Mouse (Mus musculus): ENCODE measurements at regions not wholly inside any gene's neighbourhood (a gene's known extent, or its start where the extent isn't known, plus 50 kb on each side); places are given as distances from the start of the nearest gene placed in this dataset.

GRCm38 (mm10) chr15:33825435-33826088 lies 532.1 kb downstream of the 9430069I07Rik start:
- H3K4me3 ChIP-seq (ENCODE audit: low read depth, low read length): no peak overlapping the region
- no peak for TF ChIP-seq EP300 (optimal IDR thresholded peaks at IDR 0.05)
- no peak for TF ChIP-seq CTCF (IDR thresholded peaks at IDR 0.05; ENCODE audit: low read depth)
- H3K9me3 ChIP-seq (ENCODE audit: control insufficient read depth, low read length): no peaks in the 10 kb centered on the region
- H3K36me3 ChIP-seq (ENCODE audit: control insufficient read depth, insufficient read depth, low read length): no peaks in the 10 kb centered on the region
- DNase-seq (ENCODE audit: low spot score) (no peak), ATAC-seq (ENCODE audit: low FRiP score, low TSS enrichment) (no peak)
- no peak overlapping the region for H3K27ac ChIP-seq (replicated peaks)
- H3K4me1 ChIP-seq (replicated peaks; ENCODE audit: control insufficient read depth, insufficient read depth): no peaks in the 10 kb centered on the region
- WGBS: 84% methylated on average over 1 of the region's 1 CpGs
- no peak overlapping the region for H3K4me2 ChIP-seq (replicated peaks; ENCODE audit: low read depth)
- no peaks in the 10 kb centered on the region for H3K27me3 ChIP-seq (ENCODE audit: control insufficient read depth, insufficient read depth, low read length)
- no peak overlapping the region for H3K9ac ChIP-seq (ENCODE audit: low read length)

- Histone ChIP-seq H3K4me2 (replicated peaks; ENCODE audit: low read depth) (no peak overlapping the region), H3K9me3 (ENCODE audit: control insufficient read depth, low read length) (no peaks in the 10 kb centered on the region), H3K27me3 (ENCODE audit: control insufficient read depth, insufficient read depth, low read length) (no peaks in the 10 kb centered on the region), H3K9ac (ENCODE audit: low read length) (no peak overlapping the region), H3K4me1 (replicated peaks; ENCODE audit: control insufficient read depth, insufficient read depth) (no peaks in the 10 kb centered on the region), H3K36me3 (ENCODE audit: control insufficient read depth, insufficient read depth, low read length) (no peaks in the 10 kb centered on the region), H3K4me3 (ENCODE audit: low read depth, low read length) (no peak overlapping the region), H3K27ac (replicated peaks) (no peak overlapping the region)
- ATAC-seq (ENCODE audit: low FRiP score, low TSS enrichment): no peak
- no peak for TF ChIP-seq EP300 (optimal IDR thresholded peaks at IDR 0.05)
- no peak for TF ChIP-seq CTCF (IDR thresholded peaks at IDR 0.05; ENCODE audit: low read depth)
- no peak for DNase-seq (ENCODE audit: low spot score)
- WGBS: 90% methylated on average over 3 of the region's 3 CpGs
Measured at GRCm38 (mm10) chr15:33824826-33825225, 532.8 kb downstream of the 9430069I07Rik start.

GRCm38 (mm10) chr15:33780960-33781359 lies 576.7 kb downstream of the 9430069I07Rik start:
- DNase-seq (ENCODE audit: low spot score) (no peak), ATAC-seq (ENCODE audit: low FRiP score, low TSS enrichment) (no peak)
- Histone ChIP-seq H3K9ac (ENCODE audit: low read length) (no peak overlapping the region), H3K36me3 (ENCODE audit: control insufficient read depth, insufficient read depth, low read length) (no peaks in the 10 kb centered on the region), H3K4me3 (ENCODE audit: low read depth, low read length) (no peak overlapping the region), H3K4me2 (replicated peaks; ENCODE audit: low read depth) (no peak overlapping the region), H3K27ac (replicated peaks) (no peak overlapping the region), H3K4me1 (replicated peaks; ENCODE audit: control insufficient read depth, insufficient read depth) (no peaks in the 10 kb centered on the region), H3K27me3 (ENCODE audit: control insufficient read depth, insufficient read depth, low read length) (no peaks in the 10 kb centered on the region), H3K9me3 (ENCODE audit: control insufficient read depth, low read length) (no peaks in the 10 kb centered on the region)
- 83% methylated on average over 2 of the region's 2 CpGs for WGBS
- TF ChIP-seq CTCF (IDR thresholded peaks at IDR 0.05; ENCODE audit: low read depth): no peak
- TF ChIP-seq EP300 (optimal IDR thresholded peaks at IDR 0.05): no peak

GRCm38 (mm10) chr15:33759496-33759895 lies 598.2 kb downstream of the 9430069I07Rik start:
- Histone ChIP-seq H3K9me3 (ENCODE audit: control insufficient read depth, low read length) (no peaks in the 10 kb centered on the region), H3K4me2 (replicated peaks; ENCODE audit: low read depth) (no peak overlapping the region), H3K27ac (replicated peaks) (no peak overlapping the region), H3K4me3 (ENCODE audit: low read depth, low read length) (no peak overlapping the region), H3K36me3 (ENCODE audit: control insufficient read depth, insufficient read depth, low read length) (no peaks in the 10 kb centered on the region), H3K9ac (ENCODE audit: low read length) (no peak overlapping the region), H3K4me1 (replicated peaks; ENCODE audit: control insufficient read depth, insufficient read depth) (no peaks in the 10 kb centered on the region), H3K27me3 (ENCODE audit: control insufficient read depth, insufficient read depth, low read length) (no peaks in the 10 kb centered on the region)
- TF ChIP-seq EP300 (optimal IDR thresholded peaks at IDR 0.05) (no peak), CTCF (IDR thresholded peaks at IDR 0.05; ENCODE audit: low read depth) (no peak)
- DNase-seq (ENCODE audit: low spot score) (no peak), ATAC-seq (ENCODE audit: low FRiP score, low TSS enrichment) (no peak)
- 27% methylated on average over 6 of the region's 6 CpGs for WGBS

GRCm38 (mm10) chr15:33758771-33759170 lies 598.9 kb downstream of the 9430069I07Rik start:
- no peaks in the 10 kb centered on the region for H3K4me1 ChIP-seq (replicated peaks; ENCODE audit: control insufficient read depth, insufficient read depth)
- ATAC-seq (ENCODE audit: low FRiP score, low TSS enrichment) (no peak), DNase-seq (ENCODE audit: low spot score) (no peak)
- TF ChIP-seq EP300 (optimal IDR thresholded peaks at IDR 0.05) (no peak), CTCF (IDR thresholded peaks at IDR 0.05; ENCODE audit: low read depth) (no peak)
- no peak overlapping the region for H3K27ac ChIP-seq (replicated peaks)
- H3K9me3 ChIP-seq (ENCODE audit: control insufficient read depth, low read length): no peaks in the 10 kb centered on the region
- no peak overlapping the region for H3K4me3 ChIP-seq (ENCODE audit: low read depth, low read length)
- 71% methylated on average over 1 of the region's 1 CpGs for WGBS
- H3K36me3 ChIP-seq (ENCODE audit: control insufficient read depth, insufficient read depth, low read length): no peaks in the 10 kb centered on the region
- H3K4me2 ChIP-seq (replicated peaks; ENCODE audit: low read depth): no peak overlapping the region
- H3K9ac ChIP-seq (ENCODE audit: low read length): no peak overlapping the region
- no peaks in the 10 kb centered on the region for H3K27me3 ChIP-seq (ENCODE audit: control insufficient read depth, insufficient read depth, low read length)
